Mouse (Mus musculus): ENCODE data around the gene Rer1. TPM values are rescaled to one million over a fixed set of nuclear protein-coding genes. Genes with fewer than 3 reads are reported as not detected.
"Not testable (repeated sequence)": the region's sequence is repeated elsewhere in the genome, so short reads cannot be mapped to it uniquely, and the experiment has no call there.

Rer1 gene
- polyA plus RNA-seq, 1 experiment from 2014 or later, result 133 TPM

- Histone ChIP-seq H3K4me3 (no peak overlapping the region), H3K27me3 (ENCODE audit: poor library complexity, severe bottlenecking) (no peaks in the 10 kb centered on the region), H3K36me3 (replicated peaks) (peaks cover 59% of the 10 kb centered on the region), H3K4me1 (peaks cover 41% of the 10 kb centered on the region), H3K27ac (no peak overlapping the region), H3K9me3 (no peaks in the 10 kb centered on the region)
- WGBS, result 86% methylated on average over 4 of the region's 4 CpGs
- no peak for DNase-seq (ENCODE audit: extremely low spot score, low spot score)
Measured at GRCm38 (mm10) chr4:155083553-155083952, 2.6 kb downstream of the Rer1 start.

GRCm38 (mm10) chr4:155079666-155080065 lies 6.5 kb downstream of the Rer1 start:
- Histone ChIP-seq H3K4me3 (no peak overlapping the region), H3K27ac (no peak overlapping the region), H3K36me3 (replicated peaks) (peaks cover 97% of the 10 kb centered on the region), H3K27me3 (ENCODE audit: poor library complexity, severe bottlenecking) (no peaks in the 10 kb centered on the region), H3K9me3 (no peaks in the 10 kb centered on the region), H3K4me1 (peaks cover 20% of the 10 kb centered on the region)
- WGBS, result 91% methylated on average over 6 of the region's 6 CpGs
- no peak for DNase-seq (ENCODE audit: extremely low spot score, low spot score)

- Histone ChIP-seq H3K36me3 (replicated peaks) (peaks cover 97% of the 10 kb centered on the region), H3K4me1 (peaks cover 13% of the 10 kb centered on the region; the same call in 1 of the 2 replicates)
- not testable (repeated sequence) for H3K4me3 ChIP-seq; DNase-seq (ENCODE audit: extremely low spot score, low spot score); H3K9me3 ChIP-seq; H3K27ac ChIP-seq; H3K27me3 ChIP-seq (ENCODE audit: poor library complexity, severe bottlenecking)
- WGBS, result 94% methylated on average over 10 of the region's 10 CpGs
Measured at GRCm38 (mm10) chr4:155078808-155079207, 7.4 kb downstream of the Rer1 start.

GRCm38 (mm10) chr4:155076677-155077076 lies 9.5 kb downstream of the Rer1 start:
- 92% methylated on average over 9 of the region's 9 CpGs for WGBS
- H3K27me3 ChIP-seq (ENCODE audit: poor library complexity, severe bottlenecking), result no peaks in the 10 kb centered on the region
- H3K9me3 ChIP-seq, result no peaks in the 10 kb centered on the region
- H3K27ac ChIP-seq, result no peak overlapping the region
- no peak overlapping the region for H3K4me3 ChIP-seq
- H3K36me3 ChIP-seq (replicated peaks), result peaks cover 97% of the 10 kb centered on the region
- H3K4me1 ChIP-seq, result no peaks in the 10 kb centered on the region
- DNase-seq (ENCODE audit: extremely low spot score, low spot score), result no peak

GRCm38 (mm10) chr4:155075813-155076212 lies 10.4 kb downstream of the Rer1 start:
- 89% methylated on average over 2 of the region's 2 CpGs for WGBS
- DNase-seq (ENCODE audit: extremely low spot score, low spot score), result no peak
- H3K27me3 ChIP-seq (ENCODE audit: poor library complexity, severe bottlenecking), result no peaks in the 10 kb centered on the region
- H3K27ac ChIP-seq, result no peak overlapping the region
- H3K4me3 ChIP-seq, result no peak overlapping the region
- H3K36me3 ChIP-seq (replicated peaks), result peaks cover 99% of the 10 kb centered on the region
- H3K9me3 ChIP-seq, result no peaks in the 10 kb centered on the region
- H3K4me1 ChIP-seq, result no peaks in the 10 kb centered on the region

- no peak overlapping the region for H3K4me3 ChIP-seq
- H3K27ac ChIP-seq, result no peak overlapping the region
- DNase-seq (ENCODE audit: extremely low spot score, low spot score), result no peak
- no peaks in the 10 kb centered on the region for H3K9me3 ChIP-seq
- no peaks in the 10 kb centered on the region for H3K4me1 ChIP-seq
- no peaks in the 10 kb centered on the region for H3K27me3 ChIP-seq (ENCODE audit: poor library complexity, severe bottlenecking)
- H3K36me3 ChIP-seq (replicated peaks), result peaks cover 99% of the 10 kb centered on the region
- 87% methylated on average over 9 of the region's 9 CpGs for WGBS
Measured at GRCm38 (mm10) chr4:155075137-155075536, 11.0 kb downstream of the Rer1 start.

GRCm38 (mm10) chr4:155074418-155074817 lies 11.8 kb downstream of the Rer1 start:
- DNase-seq (ENCODE audit: extremely low spot score, low spot score), result no peak
- H3K4me3 ChIP-seq, result no peak overlapping the region
- no peaks in the 10 kb centered on the region for H3K9me3 ChIP-seq
- H3K27me3 ChIP-seq (ENCODE audit: poor library complexity, severe bottlenecking), result no peaks in the 10 kb centered on the region
- peaks cover 99% of the 10 kb centered on the region for H3K36me3 ChIP-seq (replicated peaks)
- WGBS, result 88% methylated on average over 9 of the region's 9 CpGs
- no peak overlapping the region for H3K27ac ChIP-seq
- H3K4me1 ChIP-seq, result no peaks in the 10 kb centered on the region

- Histone ChIP-seq H3K4me1 (peaks cover 27% of the 10 kb centered on the region), H3K36me3 (replicated peaks) (peaks cover 83% of the 10 kb centered on the region), H3K4me3 (no peak overlapping the region), H3K27me3 (ENCODE audit: poor library complexity, severe bottlenecking) (no peaks in the 10 kb centered on the region), H3K27ac (no peak overlapping the region), H3K9me3 (no peaks in the 10 kb centered on the region)
- DNase-seq (ENCODE audit: extremely low spot score, low spot score), result no peak
- 95% methylated on average over 5 of the region's 5 CpGs for WGBS
Measured at GRCm38 (mm10) chr4:155070921-155071320, 15.3 kb downstream of the Rer1 start.

- Histone ChIP-seq H3K4me3 (no peak overlapping the region), H3K9me3 (no peaks in the 10 kb centered on the region), H3K27me3 (ENCODE audit: poor library complexity, severe bottlenecking) (no peaks in the 10 kb centered on the region), H3K36me3 (replicated peaks) (peaks cover 76% of the 10 kb centered on the region), H3K27ac (no peak overlapping the region), H3K4me1 (peaks cover 31% of the 10 kb centered on the region)
- WGBS, result 93% methylated on average over 13 of the region's 13 CpGs
- DNase-seq (ENCODE audit: extremely low spot score, low spot score), result no peak
Measured at GRCm38 (mm10) chr4:155070199-155070598, 16.0 kb downstream of the Rer1 start.

- no peaks in the 10 kb centered on the region for H3K9me3 ChIP-seq
- 88% methylated on average over 6 of the region's 6 CpGs for WGBS
- peaks cover 36% of the 10 kb centered on the region for H3K4me1 ChIP-seq
- H3K27me3 ChIP-seq (ENCODE audit: poor library complexity, severe bottlenecking), result no peaks in the 10 kb centered on the region
- H3K36me3 ChIP-seq (replicated peaks), result peaks cover 66% of the 10 kb centered on the region
- H3K27ac ChIP-seq, result no peak overlapping the region
- no peak overlapping the region for H3K4me3 ChIP-seq
- DNase-seq (ENCODE audit: extremely low spot score, low spot score), result no peak
Measured at GRCm38 (mm10) chr4:155069191-155069590, 17.0 kb downstream of the Rer1 start.

GRCm38 (mm10) chr4:155068357-155068972 lies 17.7 kb downstream of the Rer1 start:
- H3K4me3 ChIP-seq, result peak overlapping the region; percentile 72
- no peak overlapping the region for H3K27ac ChIP-seq
- WGBS, result 92% methylated on average over 20 of the region's 20 CpGs
- H3K4me1 ChIP-seq, result peaks cover 42% of the 10 kb centered on the region
- no peaks in the 10 kb centered on the region for H3K27me3 ChIP-seq (ENCODE audit: poor library complexity, severe bottlenecking)
- H3K36me3 ChIP-seq (replicated peaks), result peaks cover 58% of the 10 kb centered on the region
- H3K9me3 ChIP-seq, result no peaks in the 10 kb centered on the region
- no peak for DNase-seq (ENCODE audit: extremely low spot score, low spot score)

GRCm38 (mm10) chr4:155066834-155067522 lies 19.2 kb downstream of the Rer1 start, which contains the start of gene Pex10:
TSS of gene Pex10 (plus strand) at chr4:155067016.
- Histone ChIP-seq H3K27me3 (ENCODE audit: poor library complexity, severe bottlenecking) (0 out of 2 replicates have a peak, but pooled peaks cover 3% of the 10 kb centered on the region), H3K36me3 (replicated peaks) (peaks cover 43% of the 10 kb centered on the region), H3K9me3 (no peaks in the 10 kb centered on the region), H3K4me3 (peak within 1 kb of the TSS; percentile 72), H3K27ac (peak within 1 kb of the TSS; percentile 87), H3K4me1 (peaks cover 44% of the 10 kb centered on the region)
- WGBS, result under 1% methylated on average over 48 of the region's 48 CpGs
- DNase-seq (ENCODE audit: extremely low spot score, low spot score), result peak; percentile 99

All from forebrain, embryonic 10.5 days (tissue).